Mouse (Mus musculus): Measurements from ENCODE around the gene Iffo2.

- no peak for TF ChIP-seq CTCF (IDR thresholded peaks at IDR 0.05; ENCODE audit: low read depth, low read length)
- no peak for TF ChIP-seq POLR2A (IDR thresholded peaks at IDR 0.05; ENCODE audit: borderline replicate concordance, low read depth, low read length)
Measured at GRCm38 (mm10) chr4:139593383-139593782, 63.0 kb downstream of the Iffo2 start.

Data from bone marrow macrophage, adult 2 months (primary cell).